Mouse (Mus musculus) hindlimb bud, embryonic 11.5 days (tissue): ENCODE measurements around the gene Hemgn.

Experiments
- DNase-seq: peaks from one replicate; pipeline ENCODE4 v3.0.0-alpha.2; 2012; ENCODE audit warnings: low read depth, low spot score; ENCODE audit errors: extremely low spot score

The Hemgn gene

DNA sequence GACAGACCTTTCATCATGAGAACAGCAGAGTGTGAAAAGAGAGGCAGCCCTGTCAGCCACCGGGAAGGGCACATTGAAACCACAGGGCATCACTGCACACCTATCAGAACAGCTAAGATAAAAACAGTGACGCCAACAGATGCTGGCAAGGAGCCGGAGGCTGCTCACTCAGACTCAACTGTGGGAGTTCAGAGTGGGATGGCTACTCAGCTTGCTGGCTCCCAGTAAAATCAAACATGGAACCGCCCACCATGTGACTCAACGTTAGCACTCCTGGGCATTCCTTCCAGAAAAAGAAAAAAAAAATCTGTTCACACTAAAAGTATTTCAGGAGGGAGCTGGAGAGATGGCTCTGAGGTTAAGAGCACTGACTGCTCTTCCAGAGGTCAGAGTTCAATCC lies 52.0 kb downstream of the Hemgn start:
- no peak for DNase-seq

DNA sequence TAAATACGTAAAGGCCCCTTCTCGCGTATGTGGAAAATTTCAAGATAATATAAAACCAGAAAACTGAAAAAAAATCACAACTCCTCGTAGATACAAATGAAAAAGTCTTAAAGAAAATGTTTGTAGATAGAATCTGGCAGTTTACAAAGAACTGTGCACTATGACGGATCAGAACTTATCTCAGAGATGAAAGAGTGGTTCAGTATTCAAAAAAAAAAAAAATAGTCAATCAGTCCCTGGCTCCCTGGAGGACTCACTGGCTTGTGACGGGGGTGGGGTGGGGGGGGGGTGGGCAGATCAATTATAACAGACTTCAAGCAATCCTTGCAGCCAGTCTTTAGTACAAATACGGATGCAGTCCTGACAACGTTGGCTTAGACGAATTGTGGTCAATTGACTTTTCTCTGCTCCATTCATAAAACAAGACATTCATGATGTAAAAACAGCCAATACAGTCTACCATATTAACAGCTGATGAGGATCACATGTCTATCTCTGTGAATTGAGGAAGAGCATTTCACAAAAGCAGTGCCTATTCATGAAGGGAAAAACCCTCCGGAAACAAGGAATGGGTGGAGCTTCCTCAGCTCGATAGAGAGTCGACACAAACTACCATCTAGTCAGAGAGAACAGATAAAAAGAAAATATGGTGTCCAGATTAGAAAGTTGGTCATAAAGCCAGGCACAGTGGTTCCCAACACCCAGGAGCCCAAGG lies 53.6 kb downstream of the Hemgn start:
- no peak for DNase-seq

DNA sequence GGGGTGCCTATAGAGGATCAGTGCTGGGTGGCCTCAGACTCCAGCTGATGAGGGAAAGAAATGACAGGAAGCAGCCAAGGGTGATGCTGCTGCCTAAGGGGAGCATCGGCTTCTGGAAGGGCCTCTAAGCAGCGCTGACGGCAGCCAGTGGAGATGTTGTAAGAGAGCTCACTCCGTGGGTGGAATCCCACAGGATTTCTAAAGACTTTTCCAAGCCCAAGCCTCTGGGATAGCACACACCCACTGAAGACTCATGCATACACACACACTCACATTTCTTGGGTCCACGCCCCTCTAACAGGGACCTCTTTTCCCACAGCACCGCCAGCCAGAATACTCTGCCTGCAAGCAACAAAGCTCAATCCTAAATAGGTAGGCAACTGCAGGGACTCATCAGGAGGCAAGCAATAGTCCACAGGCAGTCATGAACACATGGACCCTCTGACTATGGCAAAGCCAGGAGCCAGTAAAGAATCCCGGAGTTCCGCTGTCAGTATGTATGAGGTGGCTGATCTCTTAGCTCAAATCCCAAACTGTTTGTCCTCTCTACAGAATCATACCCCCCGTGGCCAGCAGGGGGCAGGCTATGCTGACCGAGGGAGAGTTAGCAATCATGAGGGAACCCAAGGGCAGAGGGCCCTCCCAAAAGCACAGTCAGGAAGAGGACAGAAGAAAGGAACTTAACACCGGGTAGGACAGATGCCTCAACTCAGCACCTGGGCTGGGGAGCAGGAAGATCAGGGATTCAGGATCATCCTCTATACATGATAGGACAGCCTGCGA lies 56.8 kb downstream of the Hemgn start:
- no peak for DNase-seq

DNA sequence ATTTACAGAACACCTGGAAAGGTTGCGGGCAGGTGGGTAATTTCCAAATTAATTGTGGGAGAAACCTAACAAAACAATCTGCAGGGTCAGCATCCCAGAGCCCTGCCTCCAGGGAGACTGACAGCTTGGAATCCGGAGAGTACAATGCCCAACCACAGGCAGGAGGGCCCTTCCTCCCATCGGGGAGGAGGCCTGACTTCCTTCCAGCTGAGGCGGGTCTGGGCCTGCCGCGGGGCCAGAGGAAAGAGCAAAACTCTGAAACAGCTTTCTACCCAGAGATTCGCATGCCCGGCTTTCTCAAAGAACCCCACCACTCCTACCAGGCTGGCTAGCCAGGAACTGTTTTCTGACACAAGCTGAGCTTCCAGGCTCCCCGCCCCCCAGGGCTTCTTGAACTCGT lies 60.3 kb downstream of the Hemgn start:
- no peak for DNase-seq

DNA sequence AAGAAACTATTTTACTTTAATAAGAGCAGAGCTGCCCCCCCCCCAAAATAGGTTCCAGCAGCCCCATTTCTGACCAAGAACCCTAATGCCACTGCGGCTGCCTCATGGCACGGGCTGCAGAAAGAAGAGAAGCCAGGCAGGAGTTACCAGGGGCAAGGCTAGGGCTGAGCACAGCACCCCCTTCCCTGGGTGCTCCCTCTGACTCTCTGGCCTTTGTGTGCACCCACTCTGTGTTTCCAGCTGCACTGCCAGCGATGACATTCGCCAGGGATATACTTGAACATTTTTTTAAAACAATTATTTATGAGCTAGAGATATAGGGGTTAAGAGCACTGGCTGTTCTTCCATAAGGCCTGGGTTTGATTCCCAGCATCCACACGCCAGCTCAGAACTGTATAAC lies 63.8 kb downstream of the Hemgn start:
- DNase-seq, result no peak

DNA sequence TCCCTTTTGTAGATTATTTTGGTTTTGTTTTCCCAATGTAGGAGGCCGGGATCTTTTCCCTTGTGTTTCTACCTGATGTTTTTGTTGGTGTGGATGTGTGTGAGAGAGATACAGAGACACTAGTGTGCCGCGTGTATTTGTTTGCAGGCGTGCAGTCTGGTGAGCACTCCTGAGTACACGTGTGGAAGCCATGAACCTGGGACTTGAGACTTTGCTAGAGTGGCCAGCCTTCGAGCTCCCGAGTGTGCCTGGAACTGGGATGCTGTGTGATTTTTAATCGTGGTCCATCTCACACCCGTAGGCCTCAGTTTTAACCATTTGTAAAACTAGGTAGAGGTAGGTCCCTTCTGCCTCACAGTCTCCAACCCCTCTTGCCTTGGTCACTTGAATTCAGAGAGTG lies 64.4 kb downstream of the Hemgn start:
- DNase-seq, result no peak

DNA sequence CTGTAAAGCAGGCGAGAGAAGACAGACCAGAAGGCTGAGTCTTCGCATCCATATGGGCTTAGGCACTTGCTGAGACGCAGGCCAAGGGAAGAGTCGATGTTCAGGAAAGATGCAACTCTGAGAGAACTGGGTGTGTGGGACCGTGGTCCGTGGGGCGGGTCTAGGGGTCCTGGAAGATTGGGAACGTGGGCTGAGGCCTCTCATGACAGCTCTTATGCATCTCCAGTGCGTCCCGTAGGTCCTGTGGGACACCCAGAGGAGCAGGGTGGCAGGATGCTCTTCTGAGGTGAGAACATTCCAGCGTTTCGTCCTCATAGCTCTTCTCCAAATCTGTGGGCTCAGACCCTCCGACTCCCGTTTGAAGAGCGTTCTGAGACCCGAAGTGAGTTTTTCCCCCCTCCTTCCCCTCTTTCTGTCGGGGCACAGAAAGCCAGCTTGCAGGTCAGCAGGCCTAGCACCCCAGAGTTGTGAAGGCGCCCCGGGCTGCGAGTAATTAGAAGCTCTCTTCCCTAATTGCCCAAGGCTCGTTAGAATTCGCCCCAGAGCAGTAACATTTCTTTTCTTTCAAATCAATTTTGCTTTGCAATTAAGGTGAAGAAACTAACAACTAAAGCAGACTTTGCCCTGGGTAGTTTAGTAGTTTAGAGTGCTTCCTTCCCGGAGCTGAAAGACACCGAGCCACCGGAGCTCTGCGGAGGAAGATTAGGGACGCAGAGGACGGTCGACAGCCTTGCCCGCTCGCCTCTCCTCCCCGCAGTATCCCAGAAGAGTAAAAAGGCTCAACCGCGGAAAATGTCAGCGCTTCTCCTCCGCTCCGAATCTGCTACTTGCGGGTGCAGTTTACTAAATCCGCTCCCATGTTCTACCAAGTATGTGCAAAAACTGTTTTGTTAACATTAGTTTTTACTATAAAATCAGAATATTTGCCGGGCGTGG lies 65.5 kb downstream of the Hemgn start:
- no peak for DNase-seq

DNA sequence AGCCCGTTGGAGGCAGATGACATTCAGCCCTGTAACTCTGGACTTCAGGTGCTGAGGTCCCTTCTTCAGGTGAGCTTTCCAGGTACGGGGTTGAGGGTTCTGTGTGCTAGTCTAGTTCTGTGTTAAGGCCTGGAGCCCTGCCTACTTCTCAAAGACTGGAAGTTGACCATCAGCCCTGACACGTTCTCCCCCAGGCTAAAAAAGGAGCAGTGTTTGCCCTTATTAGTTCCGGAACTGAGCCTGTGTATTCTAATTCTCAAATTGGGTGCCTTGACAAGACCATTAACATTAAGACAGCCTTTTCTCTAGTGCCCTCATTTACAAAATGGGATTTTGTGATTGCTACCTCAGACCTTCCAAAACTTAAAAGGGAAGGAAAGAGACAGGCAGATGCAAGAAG lies 66.2 kb downstream of the Hemgn start:
- no peak for DNase-seq

DNA sequence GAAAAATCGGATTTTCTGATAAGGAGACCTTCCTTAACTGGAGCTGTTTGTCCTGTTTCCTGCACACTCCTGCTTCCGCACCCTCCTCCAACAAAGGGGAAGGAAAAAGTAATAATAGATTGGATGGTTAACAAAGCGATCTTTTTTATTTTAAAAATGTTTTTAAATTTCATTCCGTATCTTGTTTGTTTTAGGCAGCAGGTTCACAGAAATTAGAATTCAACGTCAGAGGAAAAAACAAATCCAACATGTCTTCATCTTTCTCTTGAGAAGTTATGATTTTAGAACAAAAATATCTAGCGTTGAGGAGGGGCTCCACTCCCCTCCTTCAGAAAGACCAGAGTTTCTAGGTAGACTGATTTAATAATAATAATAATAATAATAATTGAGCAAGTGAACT lies 67.1 kb downstream of the Hemgn start:
- no peak for DNase-seq

DNA sequence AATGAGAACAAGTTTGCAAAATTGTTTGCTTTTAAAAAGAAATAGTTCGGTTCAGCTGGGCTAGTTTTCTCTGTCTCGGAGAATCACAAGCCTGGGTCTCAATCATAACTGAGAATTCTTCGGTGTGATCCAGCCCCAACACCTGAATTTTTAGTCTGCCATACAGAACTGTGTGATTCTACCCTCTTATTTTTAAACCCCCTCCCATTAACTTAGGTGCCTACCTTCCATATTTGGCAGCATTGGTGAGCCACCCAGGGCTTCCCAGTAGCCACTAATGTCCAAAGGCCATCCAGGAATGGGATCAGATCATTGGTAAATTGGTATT lies 67.6 kb downstream of the Hemgn start:
- no peak for DNase-seq

DNA sequence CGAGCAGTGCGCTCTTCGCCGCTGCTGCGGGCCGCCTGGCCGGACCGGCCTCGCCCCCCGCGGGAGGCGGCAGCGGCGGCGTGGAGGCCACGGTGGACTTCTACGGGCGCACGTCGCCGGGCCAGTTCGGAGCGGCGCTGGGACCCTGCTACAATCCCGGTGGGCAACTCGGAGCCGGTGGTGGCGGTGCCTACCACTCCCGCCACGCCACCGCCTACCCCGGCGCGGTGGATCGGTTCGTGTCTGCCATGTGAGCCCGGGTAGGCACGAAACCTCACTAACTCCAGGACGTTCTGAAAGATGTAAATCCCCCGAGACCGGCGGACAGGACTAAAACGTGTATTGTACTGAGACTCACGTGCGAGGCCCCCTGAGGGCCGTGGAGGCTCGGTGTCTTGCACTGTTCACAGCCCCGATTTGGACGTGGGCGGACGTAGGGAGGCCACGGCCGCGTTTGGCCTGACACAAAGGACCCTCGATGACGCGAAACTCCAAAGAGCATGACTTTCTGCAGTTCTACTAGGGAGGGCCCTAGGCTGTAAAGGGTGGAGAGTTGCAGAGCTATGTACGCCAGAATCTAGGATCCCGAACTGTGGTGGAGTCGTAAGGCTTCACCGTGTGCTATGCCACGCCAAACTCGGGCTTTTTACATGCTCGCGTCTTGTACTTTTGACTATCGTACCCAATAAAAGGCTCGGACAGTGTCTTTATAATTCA lies 68.1 kb downstream of the Hemgn start:
- no peak for DNase-seq

DNA sequence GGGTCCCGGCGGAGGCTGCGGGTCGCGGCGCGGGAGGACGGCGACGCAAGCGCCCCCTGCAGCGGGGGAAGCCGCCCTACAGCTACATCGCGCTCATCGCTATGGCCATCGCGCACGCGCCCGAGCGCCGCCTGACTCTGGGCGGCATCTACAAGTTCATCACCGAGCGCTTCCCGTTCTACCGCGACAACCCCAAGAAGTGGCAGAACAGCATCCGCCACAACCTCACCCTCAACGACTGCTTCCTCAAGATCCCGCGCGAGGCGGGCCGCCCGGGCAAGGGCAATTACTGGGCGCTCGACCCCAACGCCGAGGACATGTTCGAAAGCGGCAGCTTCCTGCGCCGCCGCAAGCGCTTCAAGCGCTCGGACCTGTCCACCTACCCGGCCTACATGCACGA lies 69.0 kb downstream of the Hemgn start:
- no peak for DNase-seq
